Mouse (Mus musculus) gastrocnemius, postnatal 36 days (tissue): ENCODE measurements around the gene Cobl. TPM values are rescaled to one million over a fixed set of nuclear protein-coding genes. Genes with fewer than 3 reads are reported as not detected.

Experiments used
- DNase-seq, 2 experiments: peaks; one replicate each; pipeline ENCODE4 v3.0.0; 2022
- intact Hi-C: fragments of 180-260 bp; cut with DNase I; formaldehyde crosslinking; loops from one replicate; pipeline ENCODE4 v1.15.1; 2025
- total RNA-seq, 2 experiments: library from RNA; stranded (reverse); gene quantifications; 2 replicates each; pipeline ENCODE4 v1.2.3; 2021

Gene Cobl
- total RNA-seq, 2 experiments from 2014 or later, result 89.2 to 111 TPM

DNA sequence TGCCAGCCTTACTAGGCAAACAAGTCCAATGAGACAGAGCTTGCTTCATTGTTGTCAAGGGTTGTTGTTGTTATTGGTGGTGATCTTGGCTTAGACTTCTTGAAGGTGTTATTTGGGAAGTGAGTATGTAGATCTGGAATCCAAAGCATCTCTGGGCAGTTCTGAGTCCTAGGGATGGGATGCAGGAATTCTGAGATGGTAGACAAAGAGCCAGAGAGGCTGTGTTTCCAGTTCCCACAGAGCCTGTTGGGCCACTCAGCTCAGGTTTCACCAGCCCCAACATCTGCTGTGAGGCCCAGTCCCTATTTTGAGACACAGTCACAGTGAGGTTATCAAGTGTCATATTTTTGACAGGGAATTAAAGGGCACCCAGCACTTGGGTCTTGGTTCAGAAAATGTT, 68.6 kb downstream of the Cobl start:
- intact Hi-C loops, result loop anchor here (5.0 kb wide), 1 partner anchor 66 kb away; the partner anchor contains the start of gene Cobl
- no peak for DNase-seq

DNA sequence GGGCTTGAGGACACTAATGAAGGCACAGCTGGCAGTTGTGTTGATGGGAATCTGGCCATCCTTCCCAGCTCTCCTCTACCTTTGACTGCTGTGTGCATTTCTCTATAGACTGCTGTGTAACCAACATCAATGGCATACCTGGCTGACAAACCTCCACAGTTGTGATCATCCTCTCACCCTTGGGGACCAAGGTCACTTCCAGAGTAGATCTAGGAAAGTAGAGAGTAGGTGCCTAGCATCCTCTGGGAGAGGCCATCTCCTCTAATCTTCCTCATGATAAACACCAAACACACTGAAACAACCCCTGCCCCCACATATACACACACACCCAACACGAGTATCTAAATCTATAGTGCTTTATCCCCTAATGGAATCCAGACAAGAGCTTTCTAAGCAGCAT, 70.1 kb downstream of the Cobl start:
- no peak for DNase-seq
- intact Hi-C loops, result loop anchor here (5.0 kb wide), 1 partner anchor 68 kb away; the partner anchor contains the start of gene Cobl

DNA sequence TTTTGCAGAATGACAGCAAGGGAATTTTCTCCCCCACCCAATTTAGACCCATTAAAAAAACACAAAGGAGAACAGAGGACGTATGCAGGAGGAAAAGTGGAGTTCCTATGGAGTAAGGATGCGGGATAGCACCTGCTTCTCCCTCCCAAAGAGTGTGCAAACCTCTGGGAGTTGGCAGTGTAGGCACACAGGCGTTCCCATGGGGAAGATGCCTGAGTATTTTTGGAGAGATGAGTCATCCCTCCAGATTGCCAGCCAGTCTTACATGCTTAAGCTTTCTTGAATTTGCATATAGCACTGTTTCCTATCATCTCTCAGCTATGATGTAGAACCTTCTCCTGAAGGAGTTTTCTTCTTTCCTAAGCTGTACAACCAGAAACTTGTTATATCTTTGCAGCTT, 70.6 kb downstream of the Cobl start:
- peak in 1 of 2 experiments; percentile 15 for DNase-seq
- intact Hi-C loops, result no loop called here

DNA sequence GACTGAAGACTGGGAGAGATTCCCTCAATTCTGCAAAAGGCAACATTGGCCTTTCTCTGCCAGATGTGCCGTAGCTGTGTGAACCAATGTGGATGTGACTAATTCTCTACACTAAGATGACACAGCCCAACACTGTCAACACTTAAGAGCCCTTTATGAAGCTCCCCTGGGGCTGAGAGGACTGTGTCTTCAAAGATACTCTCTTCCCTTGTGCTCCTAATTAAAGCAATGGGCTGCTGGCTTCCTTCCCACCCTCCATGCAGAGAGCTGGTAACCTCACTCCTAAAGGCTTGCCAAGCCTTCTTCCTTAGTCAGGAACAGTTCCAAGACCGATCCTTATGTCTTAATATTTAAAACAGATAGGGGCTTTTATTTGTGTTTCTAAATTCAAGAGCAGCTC, 79.9 kb downstream of the Cobl start:
- intact Hi-C loops, result no loop called here

DNA sequence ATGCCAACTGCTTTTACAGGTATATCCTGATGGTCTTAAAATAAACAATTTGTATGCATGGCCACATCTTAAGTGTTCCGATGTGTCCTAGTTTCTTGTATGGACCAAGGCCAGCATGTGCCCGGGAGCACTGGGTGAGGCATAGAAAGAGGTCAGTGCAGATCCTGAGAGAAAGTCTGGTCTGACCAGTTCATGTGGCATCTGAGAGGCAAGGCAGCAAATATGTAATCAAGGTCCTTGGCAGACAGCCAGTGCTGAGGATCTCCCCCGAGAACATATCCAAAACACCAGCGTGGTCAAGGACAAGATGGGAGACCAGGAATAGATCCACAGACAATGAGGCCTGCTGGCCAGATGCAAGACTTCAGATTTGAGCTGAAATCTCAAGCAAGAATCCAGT, 81.8 kb downstream of the Cobl start:
- intact Hi-C loops, result no loop called here
- no peak for DNase-seq

More for the DNA sequence above, 79.9 kb downstream of the Cobl start:
- peak in 1 of 2 experiments; percentile 27 for DNase-seq

GRCm38 (mm10) chr11:12381096-12381495, 83.7 kb downstream of the Cobl start:
- DNase-seq, result no peak
- intact Hi-C loops, result no loop called here

- DNase-seq, result no peak
- intact Hi-C loops, result no loop called here
These were observed 88.1 kb downstream of the Cobl start for GRCm38 (mm10) chr11:12376628-12377027.

DNA sequence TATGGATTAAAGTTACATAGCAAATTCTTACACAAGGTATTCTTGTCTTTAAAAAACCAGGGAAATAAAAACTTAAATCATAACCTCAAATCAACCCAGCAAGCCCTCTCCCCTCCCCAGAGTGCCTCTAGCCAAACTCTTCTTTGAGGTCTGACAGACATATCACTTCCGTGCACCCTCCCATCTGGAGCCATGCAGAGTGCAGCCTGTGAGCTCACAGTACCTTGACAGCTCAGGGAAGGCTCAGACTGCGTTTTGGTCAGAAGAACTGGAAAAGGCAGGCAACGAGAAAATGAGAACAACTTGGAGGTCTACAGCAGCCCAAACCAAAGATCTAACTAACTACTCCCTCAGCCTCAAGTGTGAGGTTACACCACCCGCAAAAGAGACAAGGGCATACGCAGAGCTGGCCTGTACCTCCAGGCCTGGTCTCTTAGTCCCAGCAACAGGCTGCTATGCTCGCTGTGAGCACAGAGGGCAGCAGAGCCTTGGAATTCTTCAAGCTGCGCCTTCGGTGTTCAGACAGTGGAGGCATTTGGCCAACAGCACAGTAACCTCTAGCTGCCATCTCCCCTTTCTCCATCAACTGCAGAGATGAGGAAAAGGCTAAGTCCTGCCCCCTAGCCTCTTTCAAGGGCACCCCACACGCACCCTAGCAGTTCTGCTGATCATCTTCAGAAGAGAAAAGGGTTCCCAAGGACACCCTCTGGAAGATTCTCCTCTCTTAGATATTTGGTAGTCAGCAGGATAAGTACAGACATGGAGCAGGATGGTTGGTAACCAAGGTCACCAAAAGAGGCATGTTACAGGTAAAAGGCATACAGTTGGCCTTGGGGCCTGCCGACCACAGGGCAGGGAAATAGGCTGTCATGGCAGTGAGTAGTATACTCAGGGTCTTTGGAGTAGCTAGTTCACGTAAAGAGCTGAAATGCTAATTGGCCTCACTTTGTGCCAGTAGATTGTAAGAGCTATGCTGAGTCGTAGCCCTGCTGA, 91.4 kb downstream of the Cobl start:
- peak; percentile 60 to 72 for DNase-seq
- intact Hi-C loops, result loop anchor here (2.0 kb wide), 1 partner anchor 159 kb away; no protein-coding TSS in a partner anchor

GRCm38 (mm10) chr11:12370957-12371356, 93.8 kb downstream of the Cobl start:
- intact Hi-C loops, result no loop called here
- DNase-seq, result no peak

DNA sequence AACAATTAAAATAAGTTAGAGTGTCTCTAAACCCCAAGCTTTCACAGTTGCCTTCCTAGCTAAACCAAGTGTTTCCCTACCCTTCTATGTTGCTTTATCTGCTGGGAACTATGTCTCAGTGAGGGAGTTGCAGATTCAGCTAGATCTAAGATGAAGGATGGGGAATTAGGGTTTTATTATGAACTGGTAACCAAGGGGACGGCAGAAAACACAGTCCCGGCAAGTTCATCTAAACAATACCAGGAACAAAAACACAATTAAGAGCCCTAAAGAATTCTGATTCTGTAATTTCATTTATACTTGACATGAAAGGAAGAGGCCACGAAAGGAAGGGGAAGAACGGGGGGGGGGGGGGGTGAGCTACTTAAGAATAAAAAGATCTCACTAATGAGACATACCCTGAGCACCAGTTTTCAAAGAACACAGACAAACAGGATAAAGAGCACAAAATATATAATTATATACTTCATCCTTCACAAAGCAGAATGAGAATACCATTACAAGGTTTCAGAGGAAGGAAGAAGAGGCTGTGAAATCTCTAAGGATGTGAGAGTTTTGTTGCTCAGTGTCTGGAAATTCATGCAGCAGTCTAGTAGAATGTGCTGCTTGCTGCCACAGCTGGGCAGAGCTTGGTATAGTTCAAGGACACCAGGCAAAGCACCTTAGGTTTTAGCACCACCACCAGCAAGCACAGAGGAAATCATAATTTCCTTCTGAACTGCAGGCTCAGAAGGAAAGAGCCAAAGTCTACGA, 97.2 kb downstream of the Cobl start:
- DNase-seq, result no peak
- intact Hi-C loops, result no loop called here

DNA sequence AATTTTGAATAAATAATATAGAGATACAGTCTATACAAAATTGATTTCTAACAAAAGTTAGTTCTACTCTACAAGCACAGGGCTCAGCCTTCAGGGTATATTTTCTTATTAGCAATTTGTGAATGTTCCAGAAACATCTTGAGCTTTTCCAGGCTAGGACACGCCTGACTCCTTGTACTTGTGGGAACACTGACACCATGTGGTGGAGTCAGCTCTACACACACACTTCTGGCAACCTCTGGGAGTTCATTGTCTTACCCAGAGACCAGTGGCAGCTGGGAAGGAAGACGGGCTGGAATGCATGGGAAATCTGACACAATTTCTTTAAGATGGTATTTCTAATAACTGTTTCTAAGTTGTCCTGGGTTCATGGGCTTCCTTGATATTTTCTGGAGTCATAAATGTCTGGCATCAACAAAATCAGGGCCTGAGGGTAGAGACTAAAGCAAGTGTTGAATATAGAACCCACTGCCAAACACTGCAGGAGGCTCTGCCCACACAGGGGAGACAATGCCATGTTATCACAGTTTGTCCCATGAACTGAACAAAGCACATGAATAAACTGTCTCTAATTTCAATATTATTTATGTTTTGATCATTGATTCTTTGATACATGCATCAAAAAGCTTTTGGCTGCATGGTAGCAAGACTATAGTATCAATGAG, 105.3 kb downstream of the Cobl start:
- DNase-seq, result peak; percentile 22 to 38
- intact Hi-C loops, result loop anchor here (2.0 kb wide), 1 partner anchor 45 kb away; no protein-coding TSS in a partner anchor

- intact Hi-C loops, result loop anchor here (2.0 kb wide), 1 partner anchor 44 kb away; no protein-coding TSS in a partner anchor
- no peak for DNase-seq
These were observed 106.2 kb downstream of the Cobl start for GRCm38 (mm10) chr11:12358602-12359001.

- intact Hi-C loops, result no loop called here
- DNase-seq, result no peak
These were observed 109.1 kb downstream of the Cobl start for GRCm38 (mm10) chr11:12355681-12356080.

- DNase-seq, result no peak
- intact Hi-C loops, result no loop called here
These were observed 113.7 kb downstream of the Cobl start for GRCm38 (mm10) chr11:12350986-12351546.

DNA sequence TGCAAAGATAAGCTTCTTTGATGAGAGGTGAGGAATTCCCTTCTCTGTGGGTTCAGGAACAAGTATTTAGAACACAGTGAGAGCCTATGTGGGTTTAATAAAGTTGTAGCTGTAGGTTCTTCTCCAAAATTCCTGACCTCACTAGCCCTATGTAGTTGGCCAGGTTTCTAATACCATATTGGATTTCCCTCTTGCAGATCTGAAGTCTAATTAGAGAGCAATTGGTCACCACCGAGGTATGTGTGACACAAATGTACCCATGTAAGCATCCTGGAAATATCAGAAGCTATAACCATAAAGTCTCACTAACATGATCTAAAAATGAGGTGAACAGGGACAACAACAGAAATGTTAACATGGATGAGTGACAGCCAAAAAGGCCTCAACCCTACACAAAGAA, 114.7 kb downstream of the Cobl start:
- intact Hi-C loops, result no loop called here
- no peak for DNase-seq

- no peak for DNase-seq
- intact Hi-C loops, result loop anchor here (2.0 kb wide), 1 partner anchor 46 kb away; no protein-coding TSS in a partner anchor
These were observed 118.3 kb downstream of the Cobl start for GRCm38 (mm10) chr11:12346486-12346885.

DNA sequence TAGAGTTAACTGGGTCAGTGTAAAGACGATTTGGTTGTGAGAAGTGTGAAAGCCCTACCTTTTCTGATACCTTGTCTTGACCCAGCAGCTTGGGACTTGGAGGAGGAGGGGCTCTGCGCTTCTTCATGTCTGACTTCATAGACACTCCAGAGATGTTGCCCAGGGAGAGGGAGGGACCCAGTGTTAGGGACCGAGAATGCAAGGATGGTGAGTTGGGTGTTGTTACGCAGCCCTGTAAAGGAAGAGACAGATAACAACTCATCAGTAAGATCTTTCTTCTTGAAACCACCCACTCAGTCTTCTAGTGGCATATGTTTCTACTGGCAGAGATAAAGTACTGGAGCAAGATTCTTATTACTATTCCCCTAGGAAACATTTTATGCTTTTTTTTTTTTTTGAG, 121.1 kb downstream of the Cobl start:
- intact Hi-C loops, result no loop called here
- DNase-seq, result no peak

DNA sequence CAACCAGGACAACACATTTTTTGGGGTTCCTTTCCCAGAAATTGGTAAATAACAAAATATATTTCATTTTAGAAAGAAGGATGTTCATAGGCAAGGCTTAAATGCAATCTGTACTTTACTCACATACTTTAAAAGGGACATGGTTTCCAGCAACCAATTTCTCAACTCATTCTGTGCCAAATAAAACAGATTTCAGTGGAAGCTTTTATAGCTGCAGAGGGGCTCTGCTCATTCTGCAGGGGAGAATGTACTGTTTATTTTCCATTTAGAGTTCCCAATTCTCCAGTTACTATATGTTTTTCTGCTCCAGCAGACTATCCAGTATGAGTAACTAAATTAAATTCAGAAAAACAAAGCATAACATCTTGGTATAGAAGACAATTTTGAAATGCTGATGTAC, 124.1 kb downstream of the Cobl start:
- intact Hi-C loops, result no loop called here
- DNase-seq, result no peak

- DNase-seq, result peak in 1 of 2 experiments; percentile 42
- intact Hi-C loops, result no loop called here
These were observed 128.6 kb downstream of the Cobl start for GRCm38 (mm10) chr11:12336145-12336544.

DNA sequence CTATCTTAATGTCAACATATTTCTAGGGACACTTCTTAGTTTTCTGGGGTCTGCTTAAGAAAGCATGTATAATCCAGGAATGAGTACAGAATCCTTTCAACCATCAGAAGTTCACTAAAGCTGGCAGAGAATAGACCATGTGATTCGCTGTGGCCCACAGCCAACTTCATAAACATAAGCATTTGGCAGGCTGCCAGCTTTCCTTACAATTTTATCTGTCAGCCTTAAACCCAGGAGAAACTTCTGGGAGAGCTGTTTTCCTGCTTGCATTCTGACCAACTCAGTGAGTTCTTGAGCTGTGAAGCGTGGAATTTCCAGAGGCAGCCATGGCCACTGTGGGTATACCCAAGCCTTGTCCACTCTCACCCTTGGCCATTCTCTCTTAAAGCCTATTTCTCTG, 132.8 kb downstream of the Cobl start:
- intact Hi-C loops, result no loop called here
- no peak for DNase-seq
